Mouse (Mus musculus): ENCODE results near the gene Rbpms2. TPM values are rescaled to one million over a fixed set of nuclear protein-coding genes. Genes with fewer than 3 reads are reported as not detected.
"Not testable (repeated sequence)": the region's sequence is repeated elsewhere in the genome, so short reads cannot be mapped to it uniquely, and the experiment has no call there.

Rbpms2 gene
- polyA plus RNA-seq, 1 experiment from 2014 or later = 2.5 TPM

DNA sequence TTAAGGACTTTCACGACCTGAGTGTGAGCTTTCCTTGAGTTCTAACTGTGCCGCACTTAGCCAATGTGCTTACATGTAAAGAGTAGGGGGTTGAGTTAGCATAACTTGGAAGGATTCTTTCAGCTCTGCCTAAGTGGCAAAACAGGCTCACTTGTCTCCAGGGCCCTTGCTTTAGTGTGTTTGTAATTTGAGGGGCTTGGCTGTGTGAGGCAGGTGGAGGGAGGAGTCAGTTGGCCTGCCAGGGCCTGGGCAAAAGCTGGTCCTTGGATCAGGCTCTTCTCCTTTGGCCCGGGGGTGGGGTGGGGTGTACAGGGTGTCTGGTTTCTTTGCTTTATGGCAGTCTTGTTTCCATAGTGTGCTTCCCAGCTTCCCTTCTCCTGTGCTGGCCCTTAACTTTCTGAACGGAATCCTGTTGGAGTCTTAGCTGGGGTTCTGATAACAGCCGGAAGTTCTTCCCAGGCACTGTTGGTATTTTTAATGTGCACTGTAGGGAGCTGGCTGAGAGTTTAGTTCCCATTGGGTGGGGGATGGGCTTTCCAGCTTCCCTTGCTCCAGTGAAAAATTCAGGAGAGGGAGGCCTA lies 49.8 kb downstream of the Rbpms2 start:
- no peak overlapping the region; the same call in 1 of the 2 replicates for H3K27ac ChIP-seq (ENCODE audit: low read depth, low read length)
- H3K4me3 ChIP-seq (ENCODE audit: low read depth, low read length) = peak overlapping the region; percentile 23
- peak overlapping the region; percentile 37; the same call in 1 of the 2 replicates for H3K9ac ChIP-seq (replicated peaks; ENCODE audit: low read depth, low read length)
- H3K4me2 ChIP-seq (ENCODE audit: low read depth, low read length) = peak overlapping the region; percentile 73
- H3K9me3 ChIP-seq (ENCODE audit: control insufficient read depth, low read length) = no peaks in the 10 kb centered on the region
- 20% methylated on average over 5 of the region's 5 CpGs for WGBS
- H3K4me1 ChIP-seq (ENCODE audit: control insufficient read depth, insufficient read depth, low read length) = peaks cover 46% of the 10 kb centered on the region
- no peaks in the 10 kb centered on the region for H3K27me3 ChIP-seq (ENCODE audit: control insufficient read depth, insufficient read depth, low read length)
- H3K36me3 ChIP-seq (ENCODE audit: control insufficient read depth, insufficient read depth, low read length) = no peaks in the 10 kb centered on the region
- ATAC-seq (ENCODE audit: low read depth) = no peak

- WGBS = 88% methylated on average over 4 of the region's 4 CpGs
- H3K4me1 ChIP-seq (ENCODE audit: control insufficient read depth, insufficient read depth, low read length) = peaks cover 40% of the 10 kb centered on the region
- no peak for ATAC-seq (ENCODE audit: low read depth)
Observed at GRCm38 (mm10) chr9:65680938-65681633, 51.6 kb downstream of the Rbpms2 start.

GRCm38 (mm10) chr9:65681634-65681940 lies 52.1 kb downstream of the Rbpms2 start:
- no peak overlapping the region for H3K4me3 ChIP-seq (ENCODE audit: low read depth, low read length)
- no peak overlapping the region for H3K9ac ChIP-seq (replicated peaks; ENCODE audit: low read depth, low read length)
- H3K4me1 ChIP-seq (ENCODE audit: control insufficient read depth, insufficient read depth, low read length) = peaks cover 40% of the 10 kb centered on the region
- no peak for ATAC-seq (ENCODE audit: low read depth)
- WGBS = 91% methylated on average over 2 of the region's 2 CpGs
- H3K4me2 ChIP-seq (ENCODE audit: low read depth, low read length) = no peak overlapping the region
- no peaks in the 10 kb centered on the region for H3K36me3 ChIP-seq (ENCODE audit: control insufficient read depth, insufficient read depth, low read length)
- no peaks in the 10 kb centered on the region for H3K9me3 ChIP-seq (ENCODE audit: control insufficient read depth, low read length)
- no peak overlapping the region for H3K27ac ChIP-seq (ENCODE audit: low read depth, low read length)
- H3K27me3 ChIP-seq (ENCODE audit: control insufficient read depth, insufficient read depth, low read length) = no peaks in the 10 kb centered on the region

More at GRCm38 (mm10) chr9:65680938-65681633, 51.6 kb downstream of the Rbpms2 start:
- Histone ChIP-seq H3K4me3 (ENCODE audit: low read depth, low read length) (no peak overlapping the region), H3K4me2 (ENCODE audit: low read depth, low read length) (no peak overlapping the region), H3K27me3 (ENCODE audit: control insufficient read depth, insufficient read depth, low read length) (no peaks in the 10 kb centered on the region), H3K9ac (replicated peaks; ENCODE audit: low read depth, low read length) (no peak overlapping the region), H3K36me3 (ENCODE audit: control insufficient read depth, insufficient read depth, low read length) (no peaks in the 10 kb centered on the region), H3K27ac (ENCODE audit: low read depth, low read length) (no peak overlapping the region), H3K9me3 (ENCODE audit: control insufficient read depth, low read length) (no peaks in the 10 kb centered on the region)

DNA sequence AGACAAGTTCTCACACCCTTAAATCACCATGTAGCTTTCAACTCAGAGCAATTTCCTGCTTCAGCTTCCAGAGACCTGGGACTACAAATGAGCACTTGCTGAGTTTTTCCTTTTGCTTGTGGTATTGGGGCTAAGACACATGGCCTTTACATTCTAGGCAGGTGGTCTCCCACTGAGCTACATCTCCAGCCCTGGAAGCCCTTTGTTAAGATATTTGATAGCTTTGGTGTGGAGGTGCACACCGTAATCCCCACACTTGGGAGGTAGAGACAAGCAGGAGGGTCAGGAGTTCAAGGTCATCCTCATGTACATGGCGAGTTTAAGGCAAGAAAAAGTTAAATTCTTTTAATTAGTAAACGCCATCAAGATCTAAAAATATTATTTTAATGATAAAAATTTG lies 52.7 kb downstream of the Rbpms2 start:
- ATAC-seq (ENCODE audit: low read depth) = no peak
- 88% methylated on average over 3 of the region's 3 CpGs for WGBS
- H3K27me3 ChIP-seq (ENCODE audit: control insufficient read depth, insufficient read depth, low read length) = no peaks in the 10 kb centered on the region
- H3K27ac ChIP-seq (ENCODE audit: low read depth, low read length) = no peak overlapping the region
- no peak overlapping the region for H3K4me2 ChIP-seq (ENCODE audit: low read depth, low read length)
- H3K9me3 ChIP-seq (ENCODE audit: control insufficient read depth, low read length) = no peaks in the 10 kb centered on the region
- H3K4me1 ChIP-seq (ENCODE audit: control insufficient read depth, insufficient read depth, low read length) = peaks cover 40% of the 10 kb centered on the region
- no peak overlapping the region for H3K9ac ChIP-seq (replicated peaks; ENCODE audit: low read depth, low read length)
- no peaks in the 10 kb centered on the region for H3K36me3 ChIP-seq (ENCODE audit: control insufficient read depth, insufficient read depth, low read length)
- H3K4me3 ChIP-seq (ENCODE audit: low read depth, low read length) = no peak overlapping the region

DNA sequence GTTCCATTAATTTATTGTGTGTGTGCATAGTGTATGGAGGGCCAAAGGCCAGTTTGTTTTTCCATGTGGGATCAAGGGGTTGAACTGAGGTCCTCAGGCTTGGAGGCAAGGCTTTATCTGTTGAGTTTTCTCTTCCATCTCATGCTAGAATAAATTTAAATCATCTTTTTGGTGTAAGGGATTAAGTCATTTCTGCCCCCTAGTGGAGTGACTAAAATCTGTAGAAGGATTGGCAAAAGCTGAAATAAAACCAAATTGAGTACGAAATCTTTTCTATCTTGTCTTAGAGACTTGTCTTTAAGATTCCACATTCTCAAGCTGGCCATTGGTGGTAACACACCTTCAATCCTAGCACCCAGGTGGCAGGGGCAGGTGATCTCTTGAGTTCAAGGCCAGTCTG lies 53.5 kb downstream of the Rbpms2 start:
- H3K27ac ChIP-seq (ENCODE audit: low read depth, low read length) = no peak overlapping the region
- peaks cover 33% of the 10 kb centered on the region for H3K4me1 ChIP-seq (ENCODE audit: control insufficient read depth, insufficient read depth, low read length)
- no peaks in the 10 kb centered on the region for H3K27me3 ChIP-seq (ENCODE audit: control insufficient read depth, insufficient read depth, low read length)
- ATAC-seq (ENCODE audit: low read depth) = no peak
- no peaks in the 10 kb centered on the region for H3K9me3 ChIP-seq (ENCODE audit: control insufficient read depth, low read length)
- no peak overlapping the region for H3K4me2 ChIP-seq (ENCODE audit: low read depth, low read length)
- no peak overlapping the region for H3K9ac ChIP-seq (replicated peaks; ENCODE audit: low read depth, low read length)
- 76% methylated on average over 1 of the region's 1 CpGs for WGBS
- H3K36me3 ChIP-seq (ENCODE audit: control insufficient read depth, insufficient read depth, low read length) = peaks cover 6% of the 10 kb centered on the region
- no peak overlapping the region for H3K4me3 ChIP-seq (ENCODE audit: low read depth, low read length)

DNA sequence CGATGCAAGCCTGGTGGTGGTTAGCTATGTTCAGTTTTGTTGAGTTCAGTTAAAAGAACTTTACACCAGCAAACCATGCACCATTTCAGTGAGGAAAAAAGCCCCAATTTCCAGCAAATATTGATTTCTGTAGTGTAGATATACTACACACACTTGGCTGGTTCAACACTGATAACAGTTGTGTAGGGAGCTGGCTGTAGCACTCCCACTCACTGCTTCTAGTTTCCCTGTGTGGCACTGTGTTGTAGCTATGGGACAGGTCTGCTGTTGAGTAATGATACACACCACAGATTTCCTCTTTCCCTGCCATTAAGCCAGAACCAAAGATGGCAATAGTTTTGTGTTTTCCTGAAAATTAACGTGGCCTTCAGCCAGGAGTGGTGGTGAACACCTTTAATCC lies 55.3 kb downstream of the Rbpms2 start:
- H3K4me1 ChIP-seq (ENCODE audit: control insufficient read depth, insufficient read depth, low read length) = peaks cover 16% of the 10 kb centered on the region
- H3K4me2 ChIP-seq (ENCODE audit: low read depth, low read length) = no peak overlapping the region
- ATAC-seq (ENCODE audit: low read depth) = no peak
- no peaks in the 10 kb centered on the region for H3K27me3 ChIP-seq (ENCODE audit: control insufficient read depth, insufficient read depth, low read length)
- H3K27ac ChIP-seq (ENCODE audit: low read depth, low read length) = no peak overlapping the region
- 91% methylated on average over 2 of the region's 2 CpGs for WGBS
- H3K9me3 ChIP-seq (ENCODE audit: control insufficient read depth, low read length) = no peaks in the 10 kb centered on the region
- H3K9ac ChIP-seq (replicated peaks; ENCODE audit: low read depth, low read length) = no peak overlapping the region
- H3K4me3 ChIP-seq (ENCODE audit: low read depth, low read length) = no peak overlapping the region
- peaks cover 11% of the 10 kb centered on the region for H3K36me3 ChIP-seq (ENCODE audit: control insufficient read depth, insufficient read depth, low read length)

- H3K4me2 ChIP-seq (ENCODE audit: low read depth, low read length); H3K9me3 ChIP-seq (ENCODE audit: control insufficient read depth, low read length); H3K9ac ChIP-seq (replicated peaks; ENCODE audit: low read depth, low read length); H3K27ac ChIP-seq (ENCODE audit: low read depth, low read length); H3K4me3 ChIP-seq (ENCODE audit: low read depth, low read length); H3K4me1 ChIP-seq (ENCODE audit: control insufficient read depth, insufficient read depth, low read length); H3K27me3 ChIP-seq (ENCODE audit: control insufficient read depth, insufficient read depth, low read length); ATAC-seq (ENCODE audit: low read depth): not testable (repeated sequence)
- H3K36me3 ChIP-seq (ENCODE audit: control insufficient read depth, insufficient read depth, low read length) = peaks cover 29% of the 10 kb centered on the region
- 75% methylated on average over 1 of the region's 2 CpGs for WGBS
Observed at GRCm38 (mm10) chr9:65689869-65690268, 60.4 kb downstream of the Rbpms2 start.

GRCm38 (mm10) chr9:65692466-65692865 lies 63.0 kb downstream of the Rbpms2 start:
- Histone ChIP-seq H3K27ac (ENCODE audit: low read depth, low read length) (no peak overlapping the region), H3K4me3 (ENCODE audit: low read depth, low read length) (no peak overlapping the region), H3K4me1 (ENCODE audit: control insufficient read depth, insufficient read depth, low read length) (peaks cover 7% of the 10 kb centered on the region; the same call in 1 of the 2 replicates), H3K9me3 (ENCODE audit: control insufficient read depth, low read length) (no peaks in the 10 kb centered on the region), H3K36me3 (ENCODE audit: control insufficient read depth, insufficient read depth, low read length) (peaks cover 37% of the 10 kb centered on the region), H3K27me3 (ENCODE audit: control insufficient read depth, insufficient read depth, low read length) (no peaks in the 10 kb centered on the region), H3K4me2 (ENCODE audit: low read depth, low read length) (no peak overlapping the region), H3K9ac (replicated peaks; ENCODE audit: low read depth, low read length) (no peak overlapping the region)
- 14% methylated on average over 3 of the region's 3 CpGs for WGBS
- no peak for ATAC-seq (ENCODE audit: low read depth)

DNA sequence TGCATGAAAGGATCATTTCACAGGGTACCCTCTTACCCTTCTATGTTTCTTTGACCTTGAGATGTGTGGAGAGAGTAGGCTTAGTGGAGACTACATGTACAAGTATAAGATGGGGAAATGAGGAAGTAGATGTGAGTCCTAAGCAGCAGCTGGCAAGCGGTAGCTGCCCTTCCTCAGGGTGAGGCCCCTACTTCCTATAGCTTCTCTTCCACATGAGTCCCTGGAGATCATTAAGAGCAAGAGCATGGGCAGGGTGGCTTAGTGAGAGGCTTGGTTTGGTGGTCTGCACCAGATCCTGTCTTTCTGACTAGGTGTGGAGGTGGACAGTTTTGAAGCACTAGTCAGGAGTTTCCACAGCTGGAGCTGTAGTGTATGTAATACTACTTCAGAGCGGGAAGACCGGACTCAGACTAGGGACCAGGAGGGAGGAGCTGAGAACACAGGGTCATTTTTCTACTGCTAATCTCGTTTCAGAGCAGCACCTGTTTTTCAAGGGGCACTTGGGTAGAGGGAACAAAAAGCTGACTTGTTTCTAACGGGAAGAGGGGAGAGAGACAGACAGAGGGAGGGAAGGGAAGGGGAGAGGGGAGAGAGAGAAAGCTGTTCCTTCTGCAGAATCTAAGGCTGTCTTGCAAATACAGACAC lies 63.6 kb downstream of the Rbpms2 start:
- 32% methylated on average over 5 of the region's 5 CpGs for WGBS
- H3K4me2 ChIP-seq (ENCODE audit: low read depth, low read length) = no peak overlapping the region
- H3K4me1 ChIP-seq (ENCODE audit: control insufficient read depth, insufficient read depth, low read length) = peaks cover 7% of the 10 kb centered on the region; the same call in 1 of the 2 replicates
- H3K9ac ChIP-seq (replicated peaks; ENCODE audit: low read depth, low read length) = no peak overlapping the region
- H3K4me3 ChIP-seq (ENCODE audit: low read depth, low read length) = no peak overlapping the region
- H3K27ac ChIP-seq (ENCODE audit: low read depth, low read length) = no peak overlapping the region
- no peaks in the 10 kb centered on the region for H3K27me3 ChIP-seq (ENCODE audit: control insufficient read depth, insufficient read depth, low read length)
- peaks cover 35% of the 10 kb centered on the region for H3K36me3 ChIP-seq (ENCODE audit: control insufficient read depth, insufficient read depth, low read length)
- ATAC-seq (ENCODE audit: low read depth) = no peak
- no peaks in the 10 kb centered on the region for H3K9me3 ChIP-seq (ENCODE audit: control insufficient read depth, low read length)

All from neural tube, embryonic 14.5 days (tissue).